Mouse (Mus musculus) intestine, postnatal 0 days (tissue): Measurements from ENCODE around the gene Xrcc6. TPM values are rescaled to one million over a fixed set of nuclear protein-coding genes. Genes with fewer than 3 reads are reported as not detected.
A peak's percentile ranks its signal among the peaks of the same experiment; 100 is the strongest.

Experiments used
- ATAC-seq: fragments of 200-750 bp; cut with Nextera tagmentation; 2 replicates; pipeline ENCODE4 v1.8.0; 2017; ENCODE audit warnings: mild to moderate bottlenecking, moderate TSS enrichment, moderate library complexity
- H3K27ac ChIP-seq: fragments of 300-500 bp; sonication (generic); 2 replicates; pipeline ENCODE4 v1.5.1; 2014; ENCODE audit warnings: mild to moderate bottlenecking, low read depth, low read length, moderate library complexity
- H3K27me3 ChIP-seq: fragments of 300-500 bp; sonication (generic); replicated peaks from 2 replicates; pipeline ENCODE4 v1.6.1; 2014; ENCODE audit warnings: low read length, mixed read lengths; ENCODE audit not compliant: control insufficient read depth, insufficient read depth
- H3K36me3 ChIP-seq: fragments of 300-500 bp; sonication (generic); 2 replicates; pipeline ENCODE4 v1.6.1; 2014; ENCODE audit warnings: mild to moderate bottlenecking, moderate library complexity; ENCODE audit not compliant: control insufficient read depth, insufficient read depth
- H3K4me1 ChIP-seq: fragments of 300-500 bp; sonication (generic); replicated peaks from 2 replicates; pipeline ENCODE4 v1.6.1; 2014; ENCODE audit warnings: antibody characterized with exemption, low read length, mixed read lengths; ENCODE audit not compliant: control insufficient read depth, insufficient read depth
- H3K4me2 ChIP-seq: fragments of 300-500 bp; sonication (generic); replicated peaks from 2 replicates; pipeline ENCODE4 v1.6.1; 2014; ENCODE audit warnings: low read depth, mild to moderate bottlenecking, moderate library complexity
- H3K4me3 ChIP-seq: fragments of 300-500 bp; sonication (generic); 2 replicates; pipeline ENCODE4 v1.5.1; 2014; ENCODE audit warnings: low read depth, low read length
- H3K9ac ChIP-seq: fragments of 300-500 bp; sonication (generic); 2 replicates; pipeline ENCODE4 v1.6.1; 2014; ENCODE audit warnings: mild to moderate bottlenecking, low read depth, low read length
- H3K9me3 ChIP-seq: fragments of 300-500 bp; sonication (generic); 2 replicates; pipeline ENCODE4 v1.6.1; 2016; ENCODE audit warnings: mixed run types; ENCODE audit not compliant: control insufficient read depth
- CTCF ChIP-seq: sonication (generic); IDR thresholded peaks from 2 replicates; pipeline ENCODE4 v1.5.1; 2016; ENCODE audit warnings: low read depth, mild to moderate bottlenecking, control low read depth, antibody characterized with exemption, moderate library complexity
- WGBS: fragments of 180-500 bp; shearing (Covaris S2); extraction: QIAGEN DNeasy Blood & Tissue Kit; methylation state at CpG from one replicate; pipeline ENCODE4 v1.1.7; 2014; 5-methylcytosine and 5-hydroxymethylcytosine counted together
- polyA plus RNA-seq: library from polyadenylated mRNA; unstranded; fragments of >200 nt; fragmentation: Nextera tagmentation; extraction: Ambion mirVana; gene quantifications from 2 replicates; pipeline ENCODE4 v1.2.1, GENCODE M21; 2015

Xrcc6 gene
- 22.6 and 23.2 TPM in 2 replicates for polyA plus RNA-seq

GRCm38 (mm10) chr15:81987646-81988045 is at the start of gene Xrcc6:
TSS of gene Xrcc6 (plus strand) at chr15:81987835.
- Histone ChIP-seq H3K9ac (no peak within 1 kb of the TSS), H3K4me2 (no peak within 1 kb of the TSS), H3K4me1 (no peaks in the 10 kb centered on the region), H3K9me3 (no peaks in the 10 kb centered on the region), H3K36me3 (no peaks in the 10 kb centered on the region), H3K27me3 (no peaks in the 10 kb centered on the region), H3K27ac (no peak within 1 kb of the TSS), H3K4me3 (no peak within 1 kb of the TSS)
- 89% methylated on average over 3 of the region's 3 CpGs for WGBS
- TF ChIP-seq CTCF: no peak
- ATAC-seq: no peak

- H3K4me2 ChIP-seq: no peak overlapping the region
- no peaks in the 10 kb centered on the region for H3K36me3 ChIP-seq
- no peak overlapping the region for H3K4me3 ChIP-seq
- no peak overlapping the region for H3K27ac ChIP-seq
- peaks cover 13% of the 10 kb centered on the region; the same call in 1 of the 2 replicates for H3K27me3 ChIP-seq
- peak; percentile 78 for TF ChIP-seq CTCF
- no peak; the same call in 1 of the 2 replicates for ATAC-seq
- H3K9ac ChIP-seq: no peak overlapping the region
- no peaks in the 10 kb centered on the region for H3K9me3 ChIP-seq
- WGBS: 51% methylated on average over 2 of the region's 2 CpGs
- 0 out of 2 replicates have a peak, but pooled peaks cover 2% of the 10 kb centered on the region for H3K4me1 ChIP-seq
Measured at GRCm38 (mm10) chr15:81938246-81938645, 49.4 kb upstream of the Xrcc6 start.

GRCm38 (mm10) chr15:81939157-81939715 is 48.4 kb upstream of the Xrcc6 start:
- Histone ChIP-seq H3K4me1 (0 out of 2 replicates have a peak, but pooled peaks cover 2% of the 10 kb centered on the region), H3K27ac (no peak overlapping the region), H3K4me3 (no peak overlapping the region), H3K4me2 (no peak overlapping the region), H3K9ac (no peak overlapping the region), H3K36me3 (no peaks in the 10 kb centered on the region), H3K9me3 (no peaks in the 10 kb centered on the region), H3K27me3 (peaks cover 13% of the 10 kb centered on the region; the same call in 1 of the 2 replicates)
- ATAC-seq: no peak
- WGBS: 84% methylated on average over 10 of the region's 10 CpGs
- TF ChIP-seq CTCF: no peak

- peaks cover 13% of the 10 kb centered on the region; the same call in 1 of the 2 replicates for H3K27me3 ChIP-seq
- 61% methylated on average over 4 of the region's 4 CpGs for WGBS
- H3K36me3 ChIP-seq: no peaks in the 10 kb centered on the region
- H3K4me1 ChIP-seq: 0 out of 2 replicates have a peak, but pooled peaks cover 2% of the 10 kb centered on the region
- no peak overlapping the region for H3K4me2 ChIP-seq
- no peak for ATAC-seq
- TF ChIP-seq CTCF: no peak
- no peak overlapping the region for H3K4me3 ChIP-seq
- no peak overlapping the region for H3K27ac ChIP-seq
- H3K9ac ChIP-seq: no peak overlapping the region
- no peaks in the 10 kb centered on the region for H3K9me3 ChIP-seq
Measured at GRCm38 (mm10) chr15:81939774-81940173, 47.9 kb upstream of the Xrcc6 start.

- no peaks in the 10 kb centered on the region for H3K9me3 ChIP-seq
- H3K27ac ChIP-seq: no peak overlapping the region
- TF ChIP-seq CTCF: no peak
- H3K27me3 ChIP-seq: peaks cover 13% of the 10 kb centered on the region; the same call in 1 of the 2 replicates
- 84% methylated on average over 5 of the region's 5 CpGs for WGBS
- H3K4me1 ChIP-seq: 0 out of 2 replicates have a peak, but pooled peaks cover 2% of the 10 kb centered on the region
- H3K9ac ChIP-seq: no peak overlapping the region
- no peak overlapping the region for H3K4me3 ChIP-seq
- H3K36me3 ChIP-seq: no peaks in the 10 kb centered on the region
- ATAC-seq: no peak
- no peak overlapping the region for H3K4me2 ChIP-seq
Measured at GRCm38 (mm10) chr15:81940219-81940618, 47.4 kb upstream of the Xrcc6 start.

GRCm38 (mm10) chr15:81941010-81941409 is 46.6 kb upstream of the Xrcc6 start:
- no peaks in the 10 kb centered on the region for H3K9me3 ChIP-seq
- no peaks in the 10 kb centered on the region for H3K36me3 ChIP-seq
- no peak overlapping the region for H3K4me3 ChIP-seq
- no peak for ATAC-seq
- 0 out of 2 replicates have a peak, but pooled peaks cover 2% of the 10 kb centered on the region for H3K4me1 ChIP-seq
- peak; percentile 26 for TF ChIP-seq CTCF
- H3K27ac ChIP-seq: no peak overlapping the region
- 94% methylated on average over 2 of the region's 2 CpGs for WGBS
- H3K9ac ChIP-seq: no peak overlapping the region
- H3K27me3 ChIP-seq: peaks cover 13% of the 10 kb centered on the region; the same call in 1 of the 2 replicates
- no peak overlapping the region for H3K4me2 ChIP-seq
